Mouse (Mus musculus): ENCODE data around the gene Spata17.

GRCm38 (mm10) chr1:187076198-187077042 is 138.8 kb downstream of the Spata17 start:
- TF ChIP-seq GATA1 (IDR thresholded peaks at IDR 0.05; ENCODE audit: low read length) (no peak), TAL1 (IDR thresholded peaks at IDR 0.05; ENCODE audit: low read length) (no peak)
